Mouse (Mus musculus) mouse trophoblast stem cell (cell line): Measurements from ENCODE around the gene Tesmin.

Experiments
- in situ Hi-C, 2 experiments: fragments of 300-500 bp; cut with MseI, MboI; formaldehyde crosslinking; loops; 2 replicates in 1 of 2; 3 replicates in 1 of 2; pipeline ENCODE4 v1.15.1; 2025

Gene Tesmin

GRCm38 (mm10) chr19:3392384-3392783 is 3.7 kb downstream of the Tesmin start:
- in situ Hi-C loops, result loop anchor here in 1 of 2 experiments (5.0 kb wide), 1 partner anchor 40 kb away; no protein-coding TSS in a partner anchor

- in situ Hi-C loops, result loop anchor here in 1 of 2 experiments (5.0 kb wide), 1 partner anchor 38 kb away; no protein-coding TSS in a partner anchor
Observed at GRCm38 (mm10) chr19:3394216-3394615, 5.6 kb downstream of the Tesmin start.

- in situ Hi-C loops, result no loop called here
Observed at GRCm38 (mm10) chr19:3400057-3400456, 11.4 kb downstream of the Tesmin start.

GRCm38 (mm10) chr19:3401504-3401903 is 12.8 kb downstream of the Tesmin start:
- in situ Hi-C loops, result no loop called here

- in situ Hi-C loops, result no loop called here
Observed at GRCm38 (mm10) chr19:3401943-3402342, 13.3 kb downstream of the Tesmin start.

GRCm38 (mm10) chr19:3402390-3402789 is 13.7 kb downstream of the Tesmin start:
- in situ Hi-C loops, result no loop called here

GRCm38 (mm10) chr19:3404030-3404429 is 15.4 kb downstream of the Tesmin start:
- in situ Hi-C loops, result no loop called here

- in situ Hi-C loops, result no loop called here
Observed at GRCm38 (mm10) chr19:3405531-3406281, 17.0 kb downstream of the Tesmin start.

- in situ Hi-C loops, result no loop called here
Observed at GRCm38 (mm10) chr19:3414268-3414733, 25.6 kb downstream of the Tesmin start, which contains the start of gene Gal. Gene Gal (minus strand): TSS chr19:3414544.

GRCm38 (mm10) chr19:3419251-3419650 is 30.6 kb downstream of the Tesmin start:
- in situ Hi-C loops, result no loop called here

GRCm38 (mm10) chr19:3422488-3422887 is 33.8 kb downstream of the Tesmin start:
- in situ Hi-C loops, result no loop called here

GRCm38 (mm10) chr19:3422981-3423380 is 34.3 kb downstream of the Tesmin start:
- in situ Hi-C loops, result no loop called here

- in situ Hi-C loops, result no loop called here
Observed at GRCm38 (mm10) chr19:3424214-3424613, 35.6 kb downstream of the Tesmin start.

- in situ Hi-C loops, result no loop called here
Observed at GRCm38 (mm10) chr19:3428057-3428830, 39.6 kb downstream of the Tesmin start.

- in situ Hi-C loops, result no loop called here
Observed at GRCm38 (mm10) chr19:3429156-3429816, 40.6 kb downstream of the Tesmin start.

GRCm38 (mm10) chr19:3431066-3431465 is 42.4 kb downstream of the Tesmin start:
- in situ Hi-C loops, result loop anchor here (5.0 kb wide), 2 partner anchors 39 to 44 kb away; partner anchors contain the start of gene Tesmin (in 1 of the 2)

- in situ Hi-C loops, result loop anchor here (5.0 kb wide), 2 partner anchors 40 to 45 kb away; partner anchors contain the start of gene Tesmin (in 1 of the 2)
Observed at GRCm38 (mm10) chr19:3431969-3432368, 43.3 kb downstream of the Tesmin start.

GRCm38 (mm10) chr19:3434124-3434523 is 45.5 kb downstream of the Tesmin start:
- in situ Hi-C loops, result loop anchor here (5.0 kb wide), 2 partner anchors 42 to 47 kb away; partner anchors contain the start of gene Tesmin (in 1 of the 2)

- in situ Hi-C loops, result loop anchor here (5.0 kb wide), 2 partner anchors 42 to 47 kb away; partner anchors contain the start of gene Tesmin (in 1 of the 2)
Observed at GRCm38 (mm10) chr19:3434641-3435040, 46.0 kb downstream of the Tesmin start.

GRCm38 (mm10) chr19:3435824-3436223 is 47.2 kb downstream of the Tesmin start:
- in situ Hi-C loops, result no loop called here

GRCm38 (mm10) chr19:3436840-3437239 is 48.2 kb downstream of the Tesmin start:
- in situ Hi-C loops, result no loop called here

- in situ Hi-C loops, result no loop called here
Observed at GRCm38 (mm10) chr19:3437980-3438379, 49.3 kb downstream of the Tesmin start.
